Mouse (Mus musculus): ENCODE results near the gene Tomm40. TPM values are rescaled to one million over a fixed set of nuclear protein-coding genes. Genes with fewer than 3 reads are reported as not detected.

The Tomm40 gene
- polyA plus RNA-seq, 1 experiment from 2014 or later, result 158 TPM

GRCm38 (mm10) chr7:19700299-19701068 lies 14.8 kb downstream of the Tomm40 start:
- H3K9me3 ChIP-seq, result no peaks in the 10 kb centered on the region
- WGBS, result 63% methylated on average over 12 of the region's 12 CpGs
- H3K27me3 ChIP-seq, result no peaks in the 10 kb centered on the region
- H3K9ac ChIP-seq, result no peak overlapping the region
- no peak overlapping the region for H3K4me2 ChIP-seq
- H3K4me1 ChIP-seq (replicated peaks), result peaks cover 18% of the 10 kb centered on the region
- peak overlapping the region; percentile 32 for H3K27ac ChIP-seq (replicated peaks)
- H3K36me3 ChIP-seq, result no peaks in the 10 kb centered on the region; the same call in 1 of the 2 replicates
- ATAC-seq (ENCODE audit: low FRiP score, low read depth), result no peak
- H3K4me3 ChIP-seq, result no peak overlapping the region

GRCm38 (mm10) chr7:19699827-19700148 lies 15.4 kb downstream of the Tomm40 start:
- H3K27ac ChIP-seq (replicated peaks), result peak overlapping the region; percentile 54
- no peak overlapping the region for H3K4me2 ChIP-seq
- H3K36me3 ChIP-seq, result no peaks in the 10 kb centered on the region; the same call in 1 of the 2 replicates
- ATAC-seq (ENCODE audit: low FRiP score, low read depth), result no peak
- no peak overlapping the region for H3K4me3 ChIP-seq
- no peaks in the 10 kb centered on the region for H3K27me3 ChIP-seq
- 81% methylated on average over 4 of the region's 4 CpGs for WGBS
- no peaks in the 10 kb centered on the region for H3K9me3 ChIP-seq
- peaks cover 18% of the 10 kb centered on the region for H3K4me1 ChIP-seq (replicated peaks)
- no peak overlapping the region for H3K9ac ChIP-seq

GRCm38 (mm10) chr7:19698907-19699826 lies 16.1 kb downstream of the Tomm40 start, which contains the start of gene Apoe:
Apoe (minus strand) TSS chr7:19699188.
- 2% methylated on average over 19 of the region's 20 CpGs for WGBS
- peak; percentile 72 for ATAC-seq (ENCODE audit: low FRiP score, low read depth)
- H3K27ac ChIP-seq (replicated peaks), result peak within 1 kb of the TSS; percentile 54

GRCm38 (mm10) chr7:19697949-19698906 lies 17.0 kb downstream of the Tomm40 start:
- 3% methylated on average over 28 of the region's 28 CpGs for WGBS
- H3K4me3 ChIP-seq, result peak overlapping the region; percentile 34
- H3K4me1 ChIP-seq (replicated peaks), result peaks cover 18% of the 10 kb centered on the region
- H3K27ac ChIP-seq (replicated peaks), result peak overlapping the region; percentile 54
- H3K4me2 ChIP-seq, result peak overlapping the region; percentile 58
- H3K9me3 ChIP-seq, result no peaks in the 10 kb centered on the region
- peak overlapping the region; percentile 30 for H3K9ac ChIP-seq
- no peaks in the 10 kb centered on the region for H3K27me3 ChIP-seq
- ATAC-seq (ENCODE audit: low FRiP score, low read depth), result no peak
- H3K36me3 ChIP-seq, result no peaks in the 10 kb centered on the region; the same call in 1 of the 2 replicates

More at GRCm38 (mm10) chr7:19698907-19699826, 16.1 kb downstream of the Tomm40 start, which contains the start of gene Apoe:
- Histone ChIP-seq H3K4me2 (peak within 1 kb of the TSS; percentile 58), H3K27me3 (no peaks in the 10 kb centered on the region), H3K9me3 (no peaks in the 10 kb centered on the region), H3K4me3 (peak within 1 kb of the TSS; percentile 34), H3K36me3 (no peaks in the 10 kb centered on the region; the same call in 1 of the 2 replicates), H3K4me1 (replicated peaks) (peaks cover 18% of the 10 kb centered on the region), H3K9ac (peak within 1 kb of the TSS; percentile 30)

DNA sequence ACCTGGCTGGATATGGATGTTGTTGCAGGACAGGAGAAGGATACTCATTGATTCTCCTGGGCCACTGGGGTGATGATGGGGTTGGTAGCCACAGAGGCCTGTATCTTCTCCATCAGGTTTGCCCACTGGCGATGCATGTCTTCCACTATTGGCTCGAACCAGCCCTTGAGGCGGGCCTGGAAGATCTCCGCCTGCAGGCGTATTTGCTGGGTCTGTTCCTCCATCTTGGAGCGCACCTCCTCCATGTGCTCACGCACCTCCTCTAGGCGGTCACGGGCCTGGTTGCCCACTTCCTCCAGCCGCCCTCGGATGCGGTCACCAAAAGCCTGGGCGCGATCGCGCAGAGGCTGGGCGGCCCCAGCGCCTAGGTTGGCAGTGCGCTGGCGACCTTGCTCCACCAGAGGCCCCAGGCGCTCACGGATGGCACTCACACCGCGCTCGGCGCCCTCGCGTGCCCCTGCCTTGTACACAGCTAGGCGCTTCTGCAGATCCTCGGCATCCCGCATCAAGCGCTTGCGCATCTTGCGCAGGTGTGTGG lies 18.8 kb downstream of the Tomm40 start:
- no peak overlapping the region for H3K4me2 ChIP-seq
- no peak overlapping the region for H3K9ac ChIP-seq
- ATAC-seq (ENCODE audit: low FRiP score, low read depth), result no peak
- no peaks in the 10 kb centered on the region for H3K36me3 ChIP-seq
- H3K4me1 ChIP-seq (replicated peaks), result peaks cover 18% of the 10 kb centered on the region
- no peak overlapping the region for H3K27ac ChIP-seq (replicated peaks)
- no peaks in the 10 kb centered on the region for H3K9me3 ChIP-seq
- no peak overlapping the region for H3K4me3 ChIP-seq
- WGBS, result 95% methylated on average over 34 of the region's 34 CpGs
- no peaks in the 10 kb centered on the region for H3K27me3 ChIP-seq

GRCm38 (mm10) chr7:19695881-19696280 lies 19.4 kb downstream of the Tomm40 start:
- H3K4me2 ChIP-seq, result no peak overlapping the region
- no peaks in the 10 kb centered on the region for H3K9me3 ChIP-seq
- no peak overlapping the region for H3K9ac ChIP-seq
- peaks cover 18% of the 10 kb centered on the region for H3K4me1 ChIP-seq (replicated peaks)
- ATAC-seq (ENCODE audit: low FRiP score, low read depth), result no peak
- H3K36me3 ChIP-seq, result no peaks in the 10 kb centered on the region
- no peaks in the 10 kb centered on the region for H3K27me3 ChIP-seq
- 92% methylated on average over 6 of the region's 6 CpGs for WGBS
- H3K27ac ChIP-seq (replicated peaks), result no peak overlapping the region
- no peak overlapping the region for H3K4me3 ChIP-seq

- H3K4me1 ChIP-seq (replicated peaks), result peaks cover 18% of the 10 kb centered on the region
- H3K4me2 ChIP-seq, result no peak overlapping the region
- no peak overlapping the region for H3K4me3 ChIP-seq
- no peaks in the 10 kb centered on the region for H3K9me3 ChIP-seq
- no peak overlapping the region for H3K9ac ChIP-seq
- no peaks in the 10 kb centered on the region for H3K36me3 ChIP-seq
- 53% methylated on average over 8 of the region's 8 CpGs for WGBS
- ATAC-seq (ENCODE audit: low FRiP score, low read depth), result no peak
- H3K27me3 ChIP-seq, result no peaks in the 10 kb centered on the region
- no peak overlapping the region for H3K27ac ChIP-seq (replicated peaks)
Observed at GRCm38 (mm10) chr7:19695213-19695594, 20.0 kb downstream of the Tomm40 start.

DNA sequence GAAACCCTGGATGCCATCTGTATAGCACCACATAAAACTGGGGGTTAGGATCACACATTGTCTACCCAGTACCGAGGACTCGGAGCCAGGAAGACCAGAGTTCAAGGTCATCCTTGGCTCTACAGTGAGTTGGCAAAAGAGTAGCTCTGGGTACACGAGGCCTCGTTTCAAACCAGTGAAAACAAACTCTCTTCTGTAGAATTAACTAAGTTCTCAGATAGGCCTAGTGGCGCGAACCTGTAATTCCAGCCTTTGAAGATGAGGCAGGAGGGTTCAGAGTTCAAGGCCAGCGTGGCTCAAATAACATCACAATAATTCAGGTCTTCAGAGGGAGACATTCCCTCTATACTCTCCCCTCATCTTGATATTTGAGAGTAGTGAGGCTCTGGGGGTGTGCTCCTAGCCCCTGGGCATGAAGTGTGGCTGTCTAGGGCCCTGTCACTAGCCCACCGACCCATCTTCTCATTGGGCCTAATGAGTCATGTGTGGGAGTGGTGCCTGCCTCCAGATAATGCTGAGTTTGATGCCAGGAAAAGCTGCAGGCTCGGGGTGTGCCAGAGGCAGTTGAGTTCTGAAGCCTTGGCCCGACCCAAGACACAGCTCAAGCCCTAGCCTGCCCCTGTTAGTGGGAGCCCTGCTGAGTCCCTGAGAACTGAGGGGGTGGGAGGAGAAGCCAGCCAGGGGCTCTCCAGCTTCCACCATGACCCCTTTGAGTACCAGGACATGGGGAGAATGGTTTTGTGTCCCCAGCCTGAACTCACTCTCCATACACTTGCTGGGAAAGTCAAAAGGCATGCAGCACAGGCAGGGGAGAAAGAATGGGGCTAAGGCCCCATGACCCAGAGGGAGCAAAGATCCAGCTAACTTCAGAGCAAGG lies 20.7 kb downstream of the Tomm40 start:
- peaks cover 17% of the 10 kb centered on the region for H3K4me1 ChIP-seq (replicated peaks)
- ATAC-seq (ENCODE audit: low FRiP score, low read depth), result no peak
- no peaks in the 10 kb centered on the region for H3K36me3 ChIP-seq
- H3K4me2 ChIP-seq, result no peak overlapping the region
- no peak overlapping the region for H3K4me3 ChIP-seq
- H3K27ac ChIP-seq (replicated peaks), result no peak overlapping the region
- 87% methylated on average over 10 of the region's 10 CpGs for WGBS
- H3K27me3 ChIP-seq, result no peaks in the 10 kb centered on the region
- no peak overlapping the region for H3K9ac ChIP-seq
- H3K9me3 ChIP-seq, result no peaks in the 10 kb centered on the region

DNA sequence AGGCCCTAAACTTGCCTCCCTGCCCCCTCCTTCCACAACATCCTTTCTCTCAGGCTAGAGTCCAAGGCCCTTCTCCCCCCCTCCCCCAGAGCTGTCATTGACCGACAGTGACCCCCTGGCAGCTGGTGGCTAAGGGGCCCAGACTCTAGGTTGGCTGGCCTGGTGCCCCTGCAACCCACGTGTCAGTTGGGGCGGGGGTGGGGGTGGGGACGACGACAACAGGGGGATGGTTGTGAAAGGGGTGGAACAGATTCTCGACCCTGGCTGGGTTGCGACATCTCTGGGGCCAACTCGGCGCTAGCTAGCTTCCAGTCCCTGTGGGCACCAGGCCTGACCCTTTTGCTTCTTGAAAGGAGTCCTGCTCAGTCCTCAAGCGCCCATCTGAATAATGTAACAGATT lies 21.8 kb downstream of the Tomm40 start:
- H3K27ac ChIP-seq (replicated peaks), result peak overlapping the region; percentile 16; the same call in 1 of the 2 replicates
- no peak overlapping the region for H3K9ac ChIP-seq
- H3K4me2 ChIP-seq, result no peak overlapping the region
- peak; percentile 60 for ATAC-seq (ENCODE audit: low FRiP score, low read depth)
- 21% methylated on average over 10 of the region's 10 CpGs for WGBS
- no peak overlapping the region for H3K4me3 ChIP-seq
- H3K27me3 ChIP-seq, result no peaks in the 10 kb centered on the region
- no peaks in the 10 kb centered on the region for H3K9me3 ChIP-seq
- no peaks in the 10 kb centered on the region for H3K36me3 ChIP-seq
- peaks cover 6% of the 10 kb centered on the region for H3K4me1 ChIP-seq (replicated peaks)

All from hindbrain, embryonic 15.5 days (tissue).